Mouse (Mus musculus) heart, embryonic 12.5 days (tissue): ENCODE results near the gene Slc29a1. TPM values are rescaled to one million over a fixed set of nuclear protein-coding genes. Genes with fewer than 3 reads are reported as not detected.

Experiments used
- ATAC-seq: fragments of 200-750 bp; cut with Nextera tagmentation; 2 replicates; pipeline ENCODE4 v1.8.0; 2017; ENCODE audit warnings: moderate TSS enrichment, moderate library complexity; ENCODE audit not compliant: insufficient number of reproducible peaks, low FRiP score
- H3K27ac ChIP-seq: fragments of 300-500 bp; sonication (generic); 2 replicates; pipeline ENCODE4 v1.5.1; 2016; ENCODE audit warnings: mild to moderate bottlenecking, moderate library complexity; ENCODE audit not compliant: poor library complexity, severe bottlenecking
- H3K27me3 ChIP-seq: fragments of 300-500 bp; sonication (generic); replicated peaks from 2 replicates; pipeline ENCODE4 v1.6.1; 2016; ENCODE audit warnings: mild to moderate bottlenecking, moderate library complexity
- H3K36me3 ChIP-seq: fragments of 300-500 bp; sonication (generic); 2 replicates; pipeline ENCODE4 v1.6.1; 2016; ENCODE audit warnings: mild to moderate bottlenecking, moderate library complexity
- H3K4me1 ChIP-seq: fragments of 300-500 bp; sonication (generic); replicated peaks from 2 replicates; pipeline ENCODE4 v1.6.1; 2016; ENCODE audit warnings: mild to moderate bottlenecking
- H3K4me2 ChIP-seq: fragments of 300-500 bp; sonication (generic); 2 replicates; pipeline ENCODE4 v1.6.1; 2016; ENCODE audit warnings: mild to moderate bottlenecking, moderate library complexity
- H3K4me3 ChIP-seq: fragments of 300-500 bp; sonication (generic); 2 replicates; pipeline ENCODE4 v1.5.1; 2016; ENCODE audit warnings: mild to moderate bottlenecking
- H3K9ac ChIP-seq: fragments of 300-500 bp; sonication (generic); 2 replicates; pipeline ENCODE4 v1.6.1; 2016; ENCODE audit warnings: mild to moderate bottlenecking, moderate library complexity
- H3K9me3 ChIP-seq: fragments of 300-500 bp; sonication (generic); replicated peaks from 2 replicates; pipeline ENCODE4 v1.6.1; 2016; ENCODE audit warnings: mild to moderate bottlenecking, moderate library complexity
- WGBS: fragments of 180-500 bp; shearing (Covaris S2); methylation state at CpG from one replicate; pipeline ENCODE4 v1.1.7; 2016; 5-methylcytosine and 5-hydroxymethylcytosine counted together
- polyA plus RNA-seq: library from polyadenylated mRNA; unstranded; fragments of >200 nt; fragmentation: Nextera tagmentation; extraction: Ambion mirVana; gene quantifications from 2 replicates; pipeline ENCODE4 v1.2.1, GENCODE M21; 2016

The Slc29a1 gene
- polyA plus RNA-seq, 1 experiment from 2014 or later: 74.1 TPM

DNA sequence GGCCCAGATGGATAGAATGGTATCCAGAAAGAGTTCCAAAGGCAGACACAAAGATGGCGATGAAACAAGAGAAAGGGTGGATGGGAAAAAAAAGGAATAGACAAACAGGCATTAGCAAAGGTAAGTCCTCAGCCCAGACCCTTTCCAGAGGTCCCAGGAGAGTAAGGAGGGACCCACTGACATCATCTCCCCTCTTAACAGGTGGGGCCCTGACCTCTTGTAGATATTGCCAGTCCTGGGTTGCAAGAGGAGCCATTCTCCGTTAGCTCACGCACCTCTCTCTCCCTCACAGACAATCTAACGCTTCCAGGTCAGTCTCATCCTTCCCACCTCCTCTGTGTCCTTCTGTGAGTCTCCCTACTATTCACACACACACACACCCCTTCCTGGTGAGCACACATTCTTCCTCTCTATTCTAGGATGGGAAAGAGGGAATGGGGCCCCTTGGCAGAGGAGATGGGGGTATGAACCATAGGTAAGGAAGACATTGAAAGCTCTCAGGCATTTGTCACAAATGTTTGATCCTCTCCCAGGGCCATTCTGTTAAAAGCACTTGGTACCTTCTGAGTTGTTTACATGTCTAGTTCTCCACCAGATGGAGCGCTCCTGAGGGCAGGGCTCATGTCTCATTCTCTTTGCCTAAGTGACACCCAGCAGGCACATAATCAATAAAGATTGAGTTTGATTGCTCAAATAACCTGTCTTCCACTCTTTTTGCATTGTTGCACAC, 51.8 kb downstream of the Slc29a1 start:
- no peak for ATAC-seq
- Histone ChIP-seq H3K4me2 (no peak overlapping the region), H3K27me3 (peaks cover 86% of the 10 kb centered on the region), H3K27ac (no peak overlapping the region), H3K4me3 (no peak overlapping the region), H3K9me3 (no peaks in the 10 kb centered on the region), H3K9ac (no peak overlapping the region), H3K4me1 (peaks cover 38% of the 10 kb centered on the region), H3K36me3 (no peaks in the 10 kb centered on the region)
- WGBS: 72% methylated on average over 5 of the region's 5 CpGs

DNA sequence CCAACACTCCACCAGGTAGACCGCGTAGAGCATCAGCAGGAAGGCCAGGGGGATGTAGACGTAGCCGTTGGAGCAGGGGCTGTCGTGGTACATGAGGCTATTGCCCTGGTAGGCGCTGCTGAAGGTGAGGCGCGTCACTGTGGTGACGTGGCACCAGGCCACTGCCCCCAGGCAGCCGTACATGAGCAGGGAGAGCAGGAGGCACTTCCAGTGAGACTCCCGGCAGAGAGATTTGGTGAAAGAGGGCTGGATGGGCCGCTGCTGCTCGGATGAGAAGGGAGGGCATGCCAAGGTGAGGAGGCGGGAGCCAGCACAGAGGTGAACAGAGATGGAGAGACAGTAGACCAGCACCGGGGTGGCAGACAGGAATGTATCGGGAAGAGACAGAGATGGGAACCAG, 52.5 kb downstream of the Slc29a1 start:
- WGBS: 62% methylated on average over 16 of the region's 16 CpGs
- no peak for ATAC-seq
- H3K4me1 ChIP-seq: peaks cover 37% of the 10 kb centered on the region

DNA sequence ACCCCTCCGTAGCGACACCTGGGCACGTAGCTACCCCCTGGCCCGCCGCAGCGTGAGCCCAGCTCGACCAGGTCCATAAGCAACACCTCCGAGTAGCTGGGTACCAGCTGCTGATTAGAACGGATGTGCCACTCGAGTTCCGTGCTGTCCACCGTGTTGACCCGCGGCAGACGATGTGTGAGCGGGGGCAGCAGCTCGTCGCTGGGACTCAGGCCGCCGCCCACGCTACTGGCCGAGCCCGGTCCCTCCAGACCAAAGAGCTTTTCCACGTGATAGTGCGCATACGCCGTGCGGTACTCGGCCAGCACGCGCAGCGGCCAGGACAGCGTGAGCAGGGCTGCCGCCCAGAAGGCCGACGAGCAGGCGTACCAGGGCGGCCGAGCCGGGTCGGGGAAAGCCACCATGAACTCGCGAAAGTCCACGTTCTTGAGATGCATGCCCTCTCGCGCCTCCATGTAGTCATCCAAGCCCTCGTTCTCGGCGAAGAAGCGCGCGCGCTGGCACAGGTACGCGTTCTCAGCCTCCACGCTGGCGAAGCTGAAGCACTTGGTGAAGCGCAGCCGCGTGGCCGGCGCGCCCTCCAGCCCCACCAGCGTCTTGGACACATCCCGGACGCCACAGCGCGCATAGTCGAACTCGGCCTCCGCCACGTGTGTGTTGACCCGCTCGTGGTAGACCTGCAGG, 54.0 kb downstream of the Slc29a1 start:
- WGBS: 3% methylated on average over 74 of the region's 74 CpGs
- no peak overlapping the region; the same call in 1 of the 2 replicates for H3K9ac ChIP-seq
- H3K4me2 ChIP-seq: peak overlapping the region; percentile 68
- no peaks in the 10 kb centered on the region for H3K9me3 ChIP-seq
- no peak for ATAC-seq
- no peaks in the 10 kb centered on the region for H3K36me3 ChIP-seq
- H3K4me1 ChIP-seq: peaks cover 33% of the 10 kb centered on the region
- peaks cover 97% of the 10 kb centered on the region for H3K27me3 ChIP-seq
- H3K27ac ChIP-seq: no peak overlapping the region
- H3K4me3 ChIP-seq: peak overlapping the region; percentile 30

More for the DNA sequence above, 52.5 kb downstream of the Slc29a1 start:
- Histone ChIP-seq H3K36me3 (no peaks in the 10 kb centered on the region), H3K9me3 (no peaks in the 10 kb centered on the region), H3K4me2 (no peak overlapping the region), H3K27me3 (peaks cover 92% of the 10 kb centered on the region), H3K9ac (no peak overlapping the region), H3K27ac (no peak overlapping the region), H3K4me3 (no peak overlapping the region)

DNA sequence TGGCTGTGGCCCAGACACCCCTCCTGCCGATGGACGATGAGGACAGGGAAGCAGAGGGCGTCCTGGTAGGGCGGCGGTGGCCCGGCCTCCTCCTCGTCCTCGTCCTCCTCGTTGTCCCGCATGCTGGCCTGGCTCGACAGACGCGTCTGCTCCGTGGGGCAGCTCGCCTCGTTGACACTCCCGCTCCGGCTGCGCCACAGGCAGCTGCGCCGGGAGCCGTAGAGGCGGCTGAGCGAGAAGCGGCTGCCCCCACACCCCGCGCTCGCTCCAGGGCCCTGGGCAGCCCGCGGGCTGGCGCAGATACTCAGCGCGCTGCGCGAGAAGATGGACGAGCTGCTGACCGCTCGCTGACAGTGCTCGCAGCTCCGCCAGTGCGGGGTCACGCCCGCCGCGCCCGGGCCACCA, 54.5 kb downstream of the Slc29a1 start:
- H3K36me3 ChIP-seq: no peaks in the 10 kb centered on the region
- no peak overlapping the region for H3K27ac ChIP-seq
- H3K4me2 ChIP-seq: peak overlapping the region; percentile 68
- H3K9me3 ChIP-seq: no peaks in the 10 kb centered on the region
- H3K27me3 ChIP-seq: peaks cover 99% of the 10 kb centered on the region
- 2% methylated on average over 46 of the region's 46 CpGs for WGBS
- H3K4me3 ChIP-seq: peak overlapping the region; percentile 30
- ATAC-seq: no peak
- peaks cover 28% of the 10 kb centered on the region for H3K4me1 ChIP-seq
- no peak overlapping the region for H3K9ac ChIP-seq

DNA sequence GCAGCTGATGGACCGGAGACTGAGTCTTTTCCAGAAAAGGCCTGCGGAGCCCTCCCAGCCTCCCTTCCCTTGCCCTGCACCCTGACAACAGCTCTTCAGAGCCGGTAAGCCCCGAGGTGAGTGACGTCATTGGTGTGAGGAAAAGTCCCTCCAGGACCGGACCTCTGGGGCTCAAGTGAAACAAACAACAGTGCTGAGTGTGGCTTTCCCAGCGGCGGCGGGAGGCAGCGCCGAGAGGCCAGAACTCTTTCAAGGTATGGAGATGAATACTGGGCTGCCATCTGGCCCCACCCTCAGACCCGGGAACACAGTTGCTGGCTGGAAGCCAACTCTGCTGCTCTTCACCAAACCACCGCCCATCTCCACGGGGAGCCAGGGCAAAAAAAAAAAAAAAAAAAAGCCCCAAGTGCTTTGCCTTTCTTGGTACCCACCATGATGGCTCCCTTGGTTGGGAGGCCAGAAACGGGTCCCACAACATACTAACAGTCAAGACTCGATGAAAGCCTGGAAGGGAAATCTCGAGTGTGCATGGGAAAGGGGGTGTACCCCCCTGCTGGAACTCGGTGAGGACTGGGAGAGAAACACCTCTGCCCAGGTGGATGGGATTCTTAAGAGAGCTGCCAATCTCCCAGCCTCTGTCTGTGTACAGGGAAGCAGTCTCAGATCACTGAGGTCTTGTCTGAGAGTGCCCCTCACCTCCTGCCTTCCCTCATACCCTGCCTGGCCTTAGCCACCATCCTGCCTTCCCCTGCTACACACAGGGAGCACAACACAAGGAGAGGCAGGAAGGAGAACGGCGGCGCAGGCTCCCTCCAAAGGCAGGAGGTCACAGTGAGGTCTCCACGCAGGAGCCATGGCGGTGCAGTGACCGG, 55.2 kb downstream of the Slc29a1 start:
- no peaks in the 10 kb centered on the region for H3K36me3 ChIP-seq
- no peak overlapping the region for H3K9ac ChIP-seq
- no peak overlapping the region for H3K27ac ChIP-seq
- H3K4me3 ChIP-seq: peak overlapping the region; percentile 30
- peak overlapping the region; percentile 68 for H3K4me2 ChIP-seq
- no peaks in the 10 kb centered on the region for H3K9me3 ChIP-seq
- H3K4me1 ChIP-seq: peaks cover 25% of the 10 kb centered on the region
- WGBS: 4% methylated on average over 24 of the region's 24 CpGs
- no peak for ATAC-seq
- peaks cover 99% of the 10 kb centered on the region for H3K27me3 ChIP-seq

GRCm38 (mm10) chr17:45543115-45543514, 56.3 kb downstream of the Slc29a1 start:
- Histone ChIP-seq H3K9ac (no peak overlapping the region), H3K4me2 (no peak overlapping the region), H3K36me3 (no peaks in the 10 kb centered on the region), H3K4me3 (no peak overlapping the region), H3K4me1 (peaks cover 21% of the 10 kb centered on the region), H3K27ac (no peak overlapping the region), H3K9me3 (0 out of 2 replicates have a peak, but pooled peaks cover 3% of the 10 kb centered on the region), H3K27me3 (peaks cover 99% of the 10 kb centered on the region)
- 27% methylated on average over 1 of the region's 1 CpGs for WGBS
- no peak for ATAC-seq

DNA sequence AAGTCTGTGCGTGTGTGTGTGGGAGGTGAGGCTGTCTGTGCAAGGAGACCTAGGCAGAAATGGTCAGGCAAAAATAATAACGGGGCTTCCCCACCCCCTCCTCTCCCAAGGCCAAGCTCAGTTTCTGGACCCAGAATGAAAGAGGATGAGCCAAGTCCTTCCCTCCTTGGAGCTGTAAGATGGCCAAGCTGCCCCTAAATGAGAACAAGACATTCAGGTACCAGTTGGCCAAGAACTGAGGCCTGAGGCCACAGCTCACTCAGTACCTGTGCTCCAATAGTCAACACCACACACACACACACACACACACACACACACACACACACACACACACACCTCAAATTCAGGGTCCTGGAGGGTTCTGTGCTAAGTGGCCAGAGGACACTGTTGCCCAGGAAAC, 56.7 kb downstream of the Slc29a1 start:
- Histone ChIP-seq H3K9ac (no peak overlapping the region), H3K36me3 (no peaks in the 10 kb centered on the region), H3K4me3 (no peak overlapping the region), H3K4me2 (no peak overlapping the region), H3K27me3 (peaks cover 99% of the 10 kb centered on the region), H3K27ac (no peak overlapping the region), H3K4me1 (peaks cover 21% of the 10 kb centered on the region), H3K9me3 (0 out of 2 replicates have a peak, but pooled peaks cover 3% of the 10 kb centered on the region)
- ATAC-seq: no peak
- WGBS: 75% methylated on average over 2 of the region's 2 CpGs

DNA sequence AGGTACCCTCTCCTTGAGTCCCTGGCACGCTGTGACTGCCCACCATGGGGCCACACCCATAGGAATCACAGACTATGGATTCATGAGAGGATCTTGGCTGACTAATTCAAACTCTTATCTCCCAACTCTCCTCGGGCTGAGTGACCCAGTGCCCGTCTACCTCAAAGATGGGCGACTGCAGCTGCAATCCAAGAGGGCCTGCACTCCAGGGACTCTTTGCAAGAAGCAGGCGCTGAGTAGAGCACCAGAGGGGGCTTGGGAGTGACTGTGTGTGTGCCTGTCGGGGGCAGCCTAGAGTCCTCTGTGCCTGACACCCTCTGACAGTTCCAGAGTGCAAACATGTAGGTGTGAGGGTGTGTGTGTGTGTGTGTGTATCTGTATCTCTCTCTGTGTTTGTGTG, 57.3 kb downstream of the Slc29a1 start:
- Histone ChIP-seq H3K9me3 (0 out of 2 replicates have a peak, but pooled peaks cover 3% of the 10 kb centered on the region), H3K4me2 (no peak overlapping the region), H3K27me3 (peaks cover 99% of the 10 kb centered on the region), H3K4me1 (peaks cover 21% of the 10 kb centered on the region), H3K9ac (no peak overlapping the region), H3K36me3 (no peaks in the 10 kb centered on the region), H3K4me3 (no peak overlapping the region), H3K27ac (no peak overlapping the region)
- ATAC-seq: no peak
- 22% methylated on average over 6 of the region's 6 CpGs for WGBS

DNA sequence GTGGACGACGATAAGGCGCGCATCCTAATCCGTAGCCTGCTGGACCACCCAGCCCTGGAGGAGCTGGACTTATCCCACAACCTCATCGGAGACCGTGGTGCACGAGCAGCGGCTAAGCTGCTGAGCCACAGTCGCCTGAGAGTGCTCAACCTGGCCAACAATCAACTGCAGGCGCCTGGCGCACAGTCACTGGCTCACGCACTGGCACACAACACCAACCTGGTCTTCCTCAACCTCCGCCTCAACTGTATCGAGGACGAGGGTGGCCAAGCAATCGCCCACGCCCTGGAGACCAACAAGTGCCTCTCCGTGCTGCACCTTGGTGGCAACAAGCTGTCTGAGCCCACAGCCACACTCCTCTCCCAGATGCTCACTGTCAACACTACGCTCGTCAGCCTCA, 59.7 kb downstream of the Slc29a1 start:
- ATAC-seq: no peak
- H3K27ac ChIP-seq: no peak overlapping the region
- H3K36me3 ChIP-seq: no peaks in the 10 kb centered on the region
- 0 out of 2 replicates have a peak, but pooled peaks cover 3% of the 10 kb centered on the region for H3K9me3 ChIP-seq
- no peak overlapping the region for H3K4me2 ChIP-seq
- H3K9ac ChIP-seq: no peak overlapping the region
- peaks cover 99% of the 10 kb centered on the region for H3K27me3 ChIP-seq
- peaks cover 10% of the 10 kb centered on the region for H3K4me1 ChIP-seq
- WGBS: 62% methylated on average over 21 of the region's 21 CpGs
- no peak overlapping the region for H3K4me3 ChIP-seq

DNA sequence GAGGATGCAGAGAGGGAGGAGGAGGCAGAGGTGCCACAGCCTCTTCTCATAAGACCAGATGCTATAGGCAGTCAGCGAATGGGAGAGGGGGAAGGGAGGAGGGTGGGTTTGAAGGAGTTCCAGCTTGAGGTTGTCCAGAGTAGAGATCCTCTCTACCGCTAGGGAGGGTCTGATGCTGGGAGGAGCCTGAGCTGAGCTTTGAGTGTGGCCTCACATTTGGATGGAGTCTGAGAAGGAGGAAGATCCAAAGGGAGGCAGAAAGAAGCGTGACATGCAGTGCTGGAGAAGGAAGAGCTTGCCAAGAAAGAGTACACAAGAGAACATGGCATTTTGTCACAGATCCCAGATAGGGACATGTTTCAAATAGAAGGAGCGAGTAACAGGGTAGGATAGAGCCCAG, 61.0 kb downstream of the Slc29a1 start:
- Histone ChIP-seq H3K36me3 (no peaks in the 10 kb centered on the region), H3K27me3 (peaks cover 97% of the 10 kb centered on the region), H3K4me2 (no peak overlapping the region), H3K9me3 (0 out of 2 replicates have a peak, but pooled peaks cover 3% of the 10 kb centered on the region), H3K4me1 (no peaks in the 10 kb centered on the region), H3K9ac (no peak overlapping the region), H3K4me3 (no peak overlapping the region), H3K27ac (no peak overlapping the region)
- no peak for ATAC-seq
- 54% methylated on average over 4 of the region's 4 CpGs for WGBS

DNA sequence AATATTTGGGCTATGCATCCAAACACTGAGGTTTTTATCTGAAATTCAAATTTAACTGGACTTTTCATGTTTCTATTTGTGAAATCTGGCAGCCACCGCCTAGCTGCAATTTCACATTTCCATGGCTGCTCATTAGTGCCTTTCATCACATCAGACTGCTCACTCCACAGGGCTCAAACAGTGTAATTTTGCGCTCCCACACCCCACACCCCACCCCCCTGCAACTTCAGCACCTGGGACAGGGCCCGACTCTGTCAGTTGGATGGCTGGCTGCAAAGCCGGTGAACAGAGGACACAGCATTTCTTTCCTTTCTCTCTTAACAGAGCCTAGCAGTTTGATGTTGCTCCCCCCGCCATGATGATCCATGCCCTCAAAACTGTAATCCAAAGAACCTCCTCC, 63.1 kb downstream of the Slc29a1 start:
- 11% methylated on average over 5 of the region's 5 CpGs for WGBS
- Histone ChIP-seq H3K27ac (no peak overlapping the region), H3K36me3 (no peaks in the 10 kb centered on the region), H3K9ac (no peak overlapping the region), H3K4me3 (no peak overlapping the region), H3K27me3 (peaks cover 92% of the 10 kb centered on the region), H3K4me2 (no peak overlapping the region), H3K9me3 (0 out of 2 replicates have a peak, but pooled peaks cover 3% of the 10 kb centered on the region), H3K4me1 (no peaks in the 10 kb centered on the region)
- ATAC-seq: no peak
